Mouse (Mus musculus) ES-Bruce4 (cell line): ENCODE results near the gene Hectd1. TPM values are rescaled to one million over a fixed set of nuclear protein-coding genes. Genes with fewer than 3 reads are reported as not detected.
A peak's percentile ranks its signal among the peaks of the same experiment; 100 is the strongest.

Experiments
- H3K27ac ChIP-seq: 2 replicates; pipeline ENCODE4 v1.5.1; 2012; ENCODE audit warnings: low read length, inconsistent platforms; ENCODE audit not compliant: insufficient read depth
- H3K27me3 ChIP-seq: 2 replicates; pipeline ENCODE4 v1.6.1; 2012; ENCODE audit warnings: mild to moderate bottlenecking, low read length, inconsistent platforms; ENCODE audit not compliant: control insufficient read depth, poor library complexity, insufficient read depth, severe bottlenecking
- H3K36me3 ChIP-seq: 2 replicates; pipeline ENCODE4 v1.6.1; 2012; ENCODE audit warnings: inconsistent platforms, mild to moderate bottlenecking, low read length, moderate library complexity; ENCODE audit not compliant: control insufficient read depth, poor library complexity, insufficient read depth, severe bottlenecking
- H3K4me1 ChIP-seq: one replicate; pipeline ENCODE4 v1.8.1; 2011; ENCODE audit warnings: low read length; ENCODE audit not compliant: control insufficient read depth, insufficient read depth
- H3K4me3 ChIP-seq: 2 replicates; pipeline ENCODE4 v1.5.1; 2011; ENCODE audit warnings: low read depth, mild to moderate bottlenecking, low read length
- H3K9ac ChIP-seq: 2 replicates; pipeline ENCODE4 v1.6.1; 2012; ENCODE audit warnings: low read depth, mild to moderate bottlenecking, inconsistent platforms; ENCODE audit not compliant: poor library complexity, severe bottlenecking
- H3K9me3 ChIP-seq: replicated peaks from 2 replicates; pipeline ENCODE4 v1.6.1; 2012; ENCODE audit warnings: mild to moderate bottlenecking, low read length, inconsistent platforms; ENCODE audit not compliant: control insufficient read depth, poor library complexity, insufficient read depth, severe bottlenecking
- CTCF ChIP-seq: IDR thresholded peaks from one replicate; pipeline ENCODE4 v1.8.1; 2011; ENCODE audit warnings: low read depth, low read length
- EP300 ChIP-seq: IDR thresholded peaks from 2 replicates; pipeline ENCODE4 v1.6.1; 2011; ENCODE audit warnings: low read depth, low read length; ENCODE audit not compliant: insufficient read depth
- POLR2A ChIP-seq: IDR thresholded peaks from one replicate; pipeline ENCODE4 v1.8.1; 2011; ENCODE audit warnings: low read length; ENCODE audit not compliant: insufficient read depth
- polyA plus RNA-seq: library from polyadenylated mRNA; stranded (reverse); fragments of >200 nt; gene quantifications from 2 replicates; pipeline ENCODE4 v1.2.4, GENCODE M21; 2011; ENCODE audit warnings: low read depth; ENCODE audit not compliant: missing spikeins, insufficient read depth, insufficient read length

Hectd1 gene
- polyA plus RNA-seq, 1 experiment, result 96.9 TPM

DNA sequence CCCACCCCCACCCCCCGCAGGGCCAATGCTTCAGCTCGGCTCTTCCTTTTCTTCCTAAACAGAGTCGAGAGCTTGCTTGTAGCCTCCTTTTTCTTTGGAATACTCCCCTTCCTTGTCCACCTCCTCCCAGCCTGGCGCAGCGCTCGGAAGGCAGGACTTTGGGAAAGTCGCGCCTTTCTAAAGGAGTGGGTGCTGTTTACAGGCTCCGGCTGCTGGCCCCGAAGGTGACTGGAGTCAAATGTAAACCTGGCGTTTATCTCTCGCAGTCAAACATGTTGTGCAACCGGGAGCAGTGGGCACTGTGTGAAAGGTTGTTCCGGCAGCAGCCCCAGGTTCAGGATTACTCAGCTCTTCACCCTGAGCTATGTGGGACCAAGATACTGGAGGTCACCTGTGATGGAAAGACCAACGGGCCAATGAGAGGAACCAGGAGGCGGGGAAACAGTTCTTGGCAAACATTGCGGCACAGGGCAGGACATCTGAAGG is 15.5 kb upstream of the Hectd1 start:
- Histone ChIP-seq H3K27me3 (no peaks in the 10 kb centered on the region), H3K4me3 (peak overlapping the region; percentile 77), H3K27ac (peak overlapping the region; percentile 93), H3K36me3 (no peaks in the 10 kb centered on the region), H3K4me1 (peaks cover 3% of the 10 kb centered on the region), H3K9ac (peak overlapping the region; percentile 58), H3K9me3 (no peaks in the 10 kb centered on the region)
- TF ChIP-seq POLR2A (peak; percentile 55), CTCF (no peak)

DNA sequence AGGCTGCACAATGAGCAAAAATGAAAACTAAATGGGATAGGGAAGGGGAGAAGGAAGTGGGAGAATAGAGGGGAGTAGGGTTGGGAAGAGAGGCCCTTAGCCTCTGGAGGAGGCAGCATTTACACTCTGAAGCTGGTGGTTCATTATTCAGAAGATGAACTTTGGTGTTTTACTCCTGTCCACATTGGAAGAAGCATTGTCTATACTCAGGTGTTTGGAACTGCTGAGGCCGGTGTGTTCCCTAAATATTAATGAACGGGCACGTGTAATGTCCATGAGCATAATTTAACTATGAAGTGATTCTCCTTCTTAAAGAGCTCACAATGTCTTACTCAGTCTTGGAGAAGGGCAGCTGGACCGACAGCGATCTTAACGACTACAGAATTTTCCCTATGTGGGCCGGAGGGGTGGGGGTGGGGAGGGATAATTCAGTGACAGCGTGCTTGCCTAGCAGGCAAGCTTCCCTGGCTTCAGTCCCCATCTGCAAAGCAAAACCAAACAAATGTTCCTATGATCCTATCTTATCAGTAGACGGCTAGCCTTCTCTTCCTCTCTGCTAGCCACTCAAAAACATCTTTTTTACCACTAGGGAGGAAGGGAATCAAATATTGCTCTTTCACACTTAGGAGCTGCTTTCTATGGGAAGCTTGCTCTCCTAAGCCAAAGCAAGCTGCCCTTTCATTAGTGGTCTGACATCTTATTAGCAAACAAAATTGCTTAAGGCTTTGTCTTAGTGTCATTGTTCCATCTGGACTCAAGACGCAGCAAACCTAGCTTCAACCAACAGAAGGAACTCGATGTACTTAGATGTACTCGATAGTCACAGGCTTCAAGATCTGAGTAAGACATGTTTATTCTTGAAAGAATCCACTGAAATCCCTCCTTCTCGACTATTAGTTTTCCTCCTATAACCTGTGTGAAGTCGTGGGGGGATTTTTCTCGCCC is 14.5 kb upstream of the Hectd1 start:
- peak overlapping the region; percentile 58 for H3K9ac ChIP-seq
- peak overlapping the region; percentile 93 for H3K27ac ChIP-seq
- TF ChIP-seq CTCF, result no peak
- TF ChIP-seq POLR2A, result no peak
- no peak for TF ChIP-seq EP300

GRCm38 (mm10) chr12:51842081-51842864 is 12.9 kb upstream of the Hectd1 start:
- TF ChIP-seq POLR2A (no peak), EP300 (no peak), CTCF (no peak)
- Histone ChIP-seq H3K4me1 (peaks cover 3% of the 10 kb centered on the region), H3K36me3 (no peaks in the 10 kb centered on the region), H3K9me3 (no peaks in the 10 kb centered on the region), H3K9ac (no peak overlapping the region), H3K27me3 (no peaks in the 10 kb centered on the region), H3K4me3 (no peak overlapping the region), H3K27ac (no peak overlapping the region)

More for the DNA sequence above, 14.5 kb upstream of the Hectd1 start:
- Histone ChIP-seq H3K4me1 (peaks cover 3% of the 10 kb centered on the region), H3K9me3 (no peaks in the 10 kb centered on the region), H3K4me3 (no peak overlapping the region), H3K36me3 (no peaks in the 10 kb centered on the region), H3K27me3 (no peaks in the 10 kb centered on the region)

GRCm38 (mm10) chr12:51839856-51840255 is 10.5 kb upstream of the Hectd1 start:
- H3K9me3 ChIP-seq, result no peaks in the 10 kb centered on the region
- H3K27ac ChIP-seq, result peak overlapping the region; percentile 75; the same call in 1 of the 2 replicates
- TF ChIP-seq EP300 (no peak), POLR2A (no peak), CTCF (no peak)
- H3K4me3 ChIP-seq, result no peak overlapping the region
- no peaks in the 10 kb centered on the region for H3K36me3 ChIP-seq
- H3K9ac ChIP-seq, result no peak overlapping the region
- peaks cover 3% of the 10 kb centered on the region for H3K4me1 ChIP-seq
- no peaks in the 10 kb centered on the region for H3K27me3 ChIP-seq

DNA sequence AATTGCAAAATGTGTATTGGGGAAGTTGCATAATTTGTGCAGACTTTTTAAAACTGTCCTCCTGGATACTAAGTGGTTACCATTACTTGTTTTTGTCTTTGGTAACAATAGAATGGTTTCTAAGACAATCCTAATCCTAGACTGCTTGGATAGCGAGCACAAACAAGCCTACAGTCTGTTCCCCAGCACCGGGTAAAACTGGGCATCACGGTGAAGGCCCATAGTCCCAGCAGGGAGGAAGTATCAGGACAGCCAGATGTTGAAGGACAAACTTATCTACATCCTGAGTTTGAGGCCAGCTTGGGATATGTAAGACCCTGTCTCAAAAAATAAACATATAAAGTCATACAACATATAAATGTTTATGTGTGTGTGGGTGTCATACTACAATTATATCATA is 5.9 kb upstream of the Hectd1 start:
- no peak overlapping the region for H3K4me3 ChIP-seq
- no peaks in the 10 kb centered on the region for H3K4me1 ChIP-seq
- no peaks in the 10 kb centered on the region; the same call in 1 of the 2 replicates for H3K36me3 ChIP-seq
- no peaks in the 10 kb centered on the region for H3K27me3 ChIP-seq
- H3K9ac ChIP-seq, result no peak overlapping the region
- H3K9me3 ChIP-seq, result no peaks in the 10 kb centered on the region
- TF ChIP-seq POLR2A, result no peak
- no peak for TF ChIP-seq EP300
- TF ChIP-seq CTCF, result no peak
- H3K27ac ChIP-seq, result no peak overlapping the region
